Mouse (Mus musculus): ENCODE measurements around the gene Dnah12.
"Not testable (repeated sequence)": the region's sequence is repeated elsewhere in the genome, so short reads cannot be mapped to it uniquely, and the experiment has no call there.

- not testable (repeated sequence) for TF ChIP-seq CTCF (IDR thresholded peaks at IDR 0.05; ENCODE audit: extremely low read depth, insufficient read length, insufficient replicate concordance, low read depth, low read length); POLR2A (IDR thresholded peaks at IDR 0.05; ENCODE audit: low read depth, low read length)
Observed at GRCm38 (mm10) chr14:26674476-26675169, 18.5 kb upstream of the Dnah12 start.

Measured in small intestine, adult 2 months (tissue).